Mouse (Mus musculus): ENCODE measurements at regions not wholly inside any gene's neighbourhood (a gene's known extent, or its start where the extent isn't known, plus 50 kb on each side); places are given as distances from the start of the nearest gene placed in this dataset.

GRCm38 (mm10) chr6:50815579-50815978, 161.3 kb upstream of the Npvf start:
- Histone ChIP-seq H3K4me3 (ENCODE audit: insufficient read depth, low read length) (no peak overlapping the region), H3K4me1 (ENCODE audit: control insufficient read depth, insufficient read depth, low read length) (no peaks in the 10 kb centered on the region), H3K27ac (ENCODE audit: insufficient read depth, low read depth, low read length) (no peak overlapping the region)
- TF ChIP-seq CTCF (IDR thresholded peaks at IDR 0.05; ENCODE audit: low read depth, low read length) (no peak), POLR2A (IDR thresholded peaks at IDR 0.05; ENCODE audit: borderline replicate concordance, low read depth, low read length) (no peak)

GRCm38 (mm10) chr6:50817430-50817829, 163.2 kb upstream of the Npvf start:
- no peak overlapping the region for H3K4me3 ChIP-seq (ENCODE audit: insufficient read depth, low read length)
- H3K27ac ChIP-seq (ENCODE audit: insufficient read depth, low read depth, low read length) = no peak overlapping the region
- TF ChIP-seq POLR2A (IDR thresholded peaks at IDR 0.05; ENCODE audit: borderline replicate concordance, low read depth, low read length) = no peak
- TF ChIP-seq CTCF (IDR thresholded peaks at IDR 0.05; ENCODE audit: low read depth, low read length) = no peak
- H3K4me1 ChIP-seq (ENCODE audit: control insufficient read depth, insufficient read depth, low read length) = no peaks in the 10 kb centered on the region

- Histone ChIP-seq H3K4me1 (ENCODE audit: control insufficient read depth, insufficient read depth, low read length) (peaks cover 3% of the 10 kb centered on the region), H3K4me3 (ENCODE audit: insufficient read depth, low read length) (no peak overlapping the region), H3K27ac (ENCODE audit: insufficient read depth, low read depth, low read length) (no peak overlapping the region)
- no peak for TF ChIP-seq CTCF (IDR thresholded peaks at IDR 0.05; ENCODE audit: low read depth, low read length)
- no peak for TF ChIP-seq POLR2A (IDR thresholded peaks at IDR 0.05; ENCODE audit: borderline replicate concordance, low read depth, low read length)
These were observed 164.2 kb upstream of the Npvf start for GRCm38 (mm10) chr6:50818433-50818832.

GRCm38 (mm10) chr6:50818891-50819541, 164.8 kb upstream of the Npvf start:
- Histone ChIP-seq H3K27ac (ENCODE audit: insufficient read depth, low read depth, low read length) (no peak overlapping the region), H3K4me3 (ENCODE audit: insufficient read depth, low read length) (no peak overlapping the region), H3K4me1 (ENCODE audit: control insufficient read depth, insufficient read depth, low read length) (peaks cover 7% of the 10 kb centered on the region)
- TF ChIP-seq POLR2A (IDR thresholded peaks at IDR 0.05; ENCODE audit: borderline replicate concordance, low read depth, low read length) (no peak), CTCF (IDR thresholded peaks at IDR 0.05; ENCODE audit: low read depth, low read length) (no peak)

- TF ChIP-seq CTCF (IDR thresholded peaks at IDR 0.05; ENCODE audit: low read depth, low read length) = no peak
- TF ChIP-seq POLR2A (IDR thresholded peaks at IDR 0.05; ENCODE audit: borderline replicate concordance, low read depth, low read length) = no peak
- no peak overlapping the region for H3K27ac ChIP-seq (ENCODE audit: insufficient read depth, low read depth, low read length)
- no peak overlapping the region for H3K4me3 ChIP-seq (ENCODE audit: insufficient read depth, low read length)
- H3K4me1 ChIP-seq (ENCODE audit: control insufficient read depth, insufficient read depth, low read length) = peaks cover 7% of the 10 kb centered on the region
These were observed 167.4 kb upstream of the Npvf start for GRCm38 (mm10) chr6:50821401-50822235.

- TF ChIP-seq POLR2A (IDR thresholded peaks at IDR 0.05; ENCODE audit: borderline replicate concordance, low read depth, low read length) = no peak
- TF ChIP-seq CTCF (IDR thresholded peaks at IDR 0.05; ENCODE audit: low read depth, low read length) = no peak
- Histone ChIP-seq H3K4me1 (ENCODE audit: control insufficient read depth, insufficient read depth, low read length) (peaks cover 7% of the 10 kb centered on the region), H3K27ac (ENCODE audit: insufficient read depth, low read depth, low read length) (no peak overlapping the region), H3K4me3 (ENCODE audit: insufficient read depth, low read length) (no peak overlapping the region)
These were observed 168.3 kb upstream of the Npvf start for GRCm38 (mm10) chr6:50822236-50823151.

GRCm38 (mm10) chr6:50823220-50823910, 169.1 kb upstream of the Npvf start:
- no peak overlapping the region for H3K4me3 ChIP-seq (ENCODE audit: insufficient read depth, low read length)
- TF ChIP-seq CTCF (IDR thresholded peaks at IDR 0.05; ENCODE audit: low read depth, low read length) (no peak), POLR2A (IDR thresholded peaks at IDR 0.05; ENCODE audit: borderline replicate concordance, low read depth, low read length) (no peak)
- H3K27ac ChIP-seq (ENCODE audit: insufficient read depth, low read depth, low read length) = no peak overlapping the region
- peaks cover 7% of the 10 kb centered on the region for H3K4me1 ChIP-seq (ENCODE audit: control insufficient read depth, insufficient read depth, low read length)

- no peak overlapping the region for H3K4me3 ChIP-seq (ENCODE audit: insufficient read depth, low read length)
- H3K4me1 ChIP-seq (ENCODE audit: control insufficient read depth, insufficient read depth, low read length) = peaks cover 7% of the 10 kb centered on the region
- H3K27ac ChIP-seq (ENCODE audit: insufficient read depth, low read depth, low read length) = no peak overlapping the region
- TF ChIP-seq CTCF (IDR thresholded peaks at IDR 0.05; ENCODE audit: low read depth, low read length) (no peak), POLR2A (IDR thresholded peaks at IDR 0.05; ENCODE audit: borderline replicate concordance, low read depth, low read length) (no peak)
These were observed 170.2 kb upstream of the Npvf start for GRCm38 (mm10) chr6:50824466-50824865.

- Histone ChIP-seq H3K4me1 (ENCODE audit: control insufficient read depth, insufficient read depth, low read length) (peaks cover 17% of the 10 kb centered on the region), H3K4me3 (ENCODE audit: insufficient read depth, low read length) (no peak overlapping the region), H3K27ac (ENCODE audit: insufficient read depth, low read depth, low read length) (no peak overlapping the region)
- TF ChIP-seq POLR2A (IDR thresholded peaks at IDR 0.05; ENCODE audit: borderline replicate concordance, low read depth, low read length) = no peak
- no peak for TF ChIP-seq CTCF (IDR thresholded peaks at IDR 0.05; ENCODE audit: low read depth, low read length)
These were observed 177.5 kb upstream of the Npvf start for GRCm38 (mm10) chr6:50831725-50832124.

Data from bone marrow macrophage, adult 2 months (primary cell).